Comparison of ENCODE assay signal across 32 mouse cellular contexts in genomic region chr14:110125936-110126710, GRCm38 (mm10).
A peak's percentile ranks its signal among the peaks of the same experiment; 100 is the strongest.
DNase-seq lines count a peak whose midpoint lies in the region; ATAC-seq and TF ChIP-seq lines count a peak whose summit lies in the region.
"Had no signal": no experiment of that assay in that cellular context is flagged by ENCODE, and none has a peak within 500 bp of the region (broad histone marks: within the 10 kb centered on the region; RNA-seq: fewer than 3 reads in every experiment).

No protein-coding gene starts in this region.

- no peak for DNase-seq in intestine, embryonic 14.5 days (ENCODE audit: low spot score)
- no peak for DNase-seq in limb, embryonic 10.5 days (ENCODE audit: low spot score)
- peak; percentile 19 for DNase-seq in midbrain, embryonic 11.5 days (ENCODE audit: low spot score, missing footprints)
- DNase-seq in midbrain, embryonic 14.5 days: no peak
- no peak for DNase-seq in urinary bladder, postnatal 4 days (ENCODE audit: low spot score in 2 of 2)
- no peak for DNase-seq in layer of hippocampus, adult 18-20 months (ENCODE audit: low spot score in 2 of 2)
- DNase-seq: adrenal gland, adult 2 months; adrenal gland, postnatal 36 days; cerebellum, adult 18-20 months; cerebellum, postnatal 10 days; gastrocnemius, postnatal 25 days; heart, adult 11 months; kidney, adult 8-10 months; layer of hippocampus, adult 9-11 months; liver, postnatal 0 days; right cerebral cortex, postnatal 14 days; thymus, adult 2 months; thymus, postnatal 4 days had no signal

- H3K4me3 ChIP-seq in intestine, embryonic 14.5 days (ENCODE audit: low read depth, low read length): no peak overlapping the region
- H3K4me3 ChIP-seq in intestine, postnatal 0 days (ENCODE audit: low read depth, low read length): no peak overlapping the region
- no peak overlapping the region for H3K4me3 ChIP-seq in limb, embryonic 12.5 days (replicated peaks)
- H3K4me3 ChIP-seq in limb, embryonic 10.5 days: no peak overlapping the region
- no peak overlapping the region for H3K4me3 ChIP-seq in midbrain, embryonic 11.5 days (ENCODE audit: low read depth, low read length)
- no peak overlapping the region for H3K4me3 ChIP-seq in midbrain, embryonic 14.5 days (replicated peaks; ENCODE audit: low read depth, low read length)
- H3K4me3 ChIP-seq: embryonic facial prominence, embryonic 13.5 days; forebrain, embryonic 10.5 days; forebrain, embryonic 15.5 days; heart, embryonic 10.5 days; heart, embryonic 15.5 days; liver, embryonic 12.5 days; midbrain, embryonic 10.5 days; myocyte; neural tube, embryonic 12.5 days had no signal

- peak overlapping the region; percentile 1; the same call in 1 of the 2 replicates for H3K4me2 ChIP-seq in intestine, embryonic 14.5 days (ENCODE audit: low read length)
- H3K4me2 ChIP-seq in intestine, postnatal 0 days (replicated peaks; ENCODE audit: low read depth): no peak overlapping the region
- H3K4me2 ChIP-seq in limb, embryonic 12.5 days: peak overlapping the region; percentile 10; the same call in 1 of the 2 replicates
- no peak overlapping the region for H3K4me2 ChIP-seq in midbrain, embryonic 11.5 days
- no peak overlapping the region for H3K4me2 ChIP-seq in midbrain, embryonic 14.5 days (ENCODE audit: low read length)
- H3K4me2 ChIP-seq: embryonic facial prominence, embryonic 13.5 days; forebrain, embryonic 15.5 days; heart, embryonic 15.5 days; liver, embryonic 12.5 days; neural tube, embryonic 12.5 days had no signal

- no peak for TF ChIP-seq CTCF in intestine, postnatal 0 days (IDR thresholded peaks at IDR 0.05; ENCODE audit: low read depth)

- peaks cover 3% of the 10 kb centered on the region; the same call in 1 of the 2 replicates for H3K4me1 ChIP-seq in intestine, embryonic 14.5 days (replicated peaks; ENCODE audit: control insufficient read depth, insufficient read depth, low read length)
- H3K4me1 ChIP-seq in intestine, postnatal 0 days (replicated peaks; ENCODE audit: control insufficient read depth, insufficient read depth, low read length): no peaks in the 10 kb centered on the region
- H3K4me1 ChIP-seq in limb, embryonic 12.5 days (replicated peaks): peaks cover 4% of the 10 kb centered on the region; the same call in 1 of the 2 replicates
- H3K4me1 ChIP-seq in limb, embryonic 10.5 days: no peaks in the 10 kb centered on the region
- no peaks in the 10 kb centered on the region for H3K4me1 ChIP-seq in midbrain, embryonic 11.5 days (ENCODE audit: control insufficient read depth, insufficient read depth, low read length)
- H3K4me1 ChIP-seq in midbrain, embryonic 14.5 days (ENCODE audit: control insufficient read depth, insufficient read depth, low read length): no peaks in the 10 kb centered on the region
- H3K4me1 ChIP-seq: embryonic facial prominence, embryonic 13.5 days; forebrain, embryonic 10.5 days; forebrain, embryonic 15.5 days; heart, embryonic 10.5 days; heart, embryonic 15.5 days; liver, embryonic 12.5 days; midbrain, embryonic 10.5 days; neural tube, embryonic 12.5 days had no signal

- H3K9me3 ChIP-seq in intestine, embryonic 14.5 days (ENCODE audit: control insufficient read depth, low read length): no peaks in the 10 kb centered on the region
- H3K9me3 ChIP-seq in intestine, postnatal 0 days (ENCODE audit: control insufficient read depth): no peaks in the 10 kb centered on the region
- no peaks in the 10 kb centered on the region for H3K9me3 ChIP-seq in limb, embryonic 12.5 days
- no peaks in the 10 kb centered on the region for H3K9me3 ChIP-seq in limb, embryonic 10.5 days (replicated peaks)
- no peaks in the 10 kb centered on the region for H3K9me3 ChIP-seq in midbrain, embryonic 11.5 days (ENCODE audit: control insufficient read depth, low read length)
- H3K9me3 ChIP-seq in midbrain, embryonic 14.5 days (ENCODE audit: control insufficient read depth, low read length): no peaks in the 10 kb centered on the region
- H3K9me3 ChIP-seq: embryonic facial prominence, embryonic 13.5 days; forebrain, embryonic 10.5 days; forebrain, embryonic 15.5 days; heart, embryonic 10.5 days; heart, embryonic 15.5 days; midbrain, embryonic 10.5 days; neural tube, embryonic 12.5 days had no signal

- H3K9ac ChIP-seq in intestine, embryonic 14.5 days (ENCODE audit: low read length): no peak overlapping the region
- no peak overlapping the region for H3K9ac ChIP-seq in intestine, postnatal 0 days (ENCODE audit: low read depth, low read length)
- no peak overlapping the region for H3K9ac ChIP-seq in limb, embryonic 12.5 days (replicated peaks)
- no peak overlapping the region for H3K9ac ChIP-seq in midbrain, embryonic 11.5 days (ENCODE audit: low read length)
- H3K9ac ChIP-seq in midbrain, embryonic 14.5 days (replicated peaks; ENCODE audit: low read length): no peak overlapping the region
- H3K9ac ChIP-seq: embryonic facial prominence, embryonic 13.5 days; forebrain, embryonic 15.5 days; heart, embryonic 15.5 days; liver, embryonic 12.5 days; liver, postnatal 0 days; neural tube, embryonic 12.5 days had no signal

- no peak for ATAC-seq in intestine, embryonic 14.5 days (replicated peaks; ENCODE audit: low FRiP score, low TSS enrichment, low read depth)
- no peak for ATAC-seq in intestine, postnatal 0 days
- ATAC-seq in limb, embryonic 12.5 days (ENCODE audit: insufficient number of reproducible peaks, insufficient read depth, low FRiP score, low TSS enrichment, low read depth): no peak
- no peak for ATAC-seq in midbrain, embryonic 11.5 days (ENCODE audit: low FRiP score)
- ATAC-seq in midbrain, embryonic 14.5 days (ENCODE audit: low FRiP score, low TSS enrichment): no peak
- ATAC-seq: activated CD4-positive, CD25-positive, alpha-beta regulatory T cell, adult 4 months; forebrain, embryonic 15.5 days; hindbrain, embryonic 16.5 days; liver, embryonic 12.5 days; liver, postnatal 0 days had no signal

- 30% methylated on average over 6 of the region's 6 CpGs for WGBS in intestine, embryonic 14.5 days
- 43% methylated on average over 6 of the region's 6 CpGs for WGBS in intestine, postnatal 0 days
- 25% methylated on average over 6 of the region's 6 CpGs for WGBS in limb, embryonic 12.5 days
- 55% methylated on average over 6 of the region's 6 CpGs for WGBS in limb, embryonic 10.5 days
- 77% methylated on average over 6 of the region's 6 CpGs for WGBS in midbrain, embryonic 11.5 days
- 79% methylated on average over 6 of the region's 6 CpGs for WGBS in midbrain, embryonic 14.5 days

- peak overlapping the region; percentile 78 for H3K27ac ChIP-seq in intestine, embryonic 14.5 days (ENCODE audit: low read depth)
- no peak overlapping the region for H3K27ac ChIP-seq in intestine, postnatal 0 days (ENCODE audit: low read depth, low read length)
- H3K27ac ChIP-seq in limb, embryonic 12.5 days: 0 out of 2 replicates have a peak overlapping the region, but pooled peaks have one; percentile 41
- no peak overlapping the region for H3K27ac ChIP-seq in limb, embryonic 10.5 days
- no peak overlapping the region for H3K27ac ChIP-seq in midbrain, embryonic 11.5 days (ENCODE audit: low read depth, low read length)
- no peak overlapping the region for H3K27ac ChIP-seq in midbrain, embryonic 14.5 days (replicated peaks; ENCODE audit: low read depth, low read length)
- H3K27ac ChIP-seq: embryonic facial prominence, embryonic 13.5 days; forebrain, embryonic 10.5 days; forebrain, embryonic 15.5 days; heart, embryonic 10.5 days; heart, embryonic 15.5 days; liver, embryonic 12.5 days; midbrain, embryonic 10.5 days; neural tube, embryonic 12.5 days had no signal

- no peaks in the 10 kb centered on the region for H3K36me3 ChIP-seq in intestine, embryonic 14.5 days (ENCODE audit: control insufficient read depth, insufficient read depth, low read length)
- H3K36me3 ChIP-seq in intestine, postnatal 0 days (ENCODE audit: control insufficient read depth, insufficient read depth): no peaks in the 10 kb centered on the region
- H3K36me3 ChIP-seq in limb, embryonic 12.5 days: no peaks in the 10 kb centered on the region
- H3K36me3 ChIP-seq in limb, embryonic 10.5 days: no peaks in the 10 kb centered on the region
- H3K36me3 ChIP-seq in midbrain, embryonic 11.5 days (ENCODE audit: control insufficient read depth, insufficient read depth, low read length): no peaks in the 10 kb centered on the region
- no peaks in the 10 kb centered on the region for H3K36me3 ChIP-seq in midbrain, embryonic 14.5 days (ENCODE audit: control insufficient read depth, insufficient read depth, low read length)
- H3K36me3 ChIP-seq: embryonic facial prominence, embryonic 13.5 days; forebrain, embryonic 10.5 days; forebrain, embryonic 15.5 days; heart, embryonic 10.5 days; heart, embryonic 15.5 days; liver, embryonic 12.5 days; midbrain, embryonic 10.5 days; neural tube, embryonic 12.5 days had no signal

- H3K27me3 ChIP-seq in intestine, embryonic 14.5 days (replicated peaks; ENCODE audit: control insufficient read depth, insufficient read depth, low read length): no peaks in the 10 kb centered on the region
- no peaks in the 10 kb centered on the region for H3K27me3 ChIP-seq in intestine, postnatal 0 days (replicated peaks; ENCODE audit: control insufficient read depth, insufficient read depth, low read length)
- no peaks in the 10 kb centered on the region for H3K27me3 ChIP-seq in limb, embryonic 12.5 days
- no peaks in the 10 kb centered on the region for H3K27me3 ChIP-seq in limb, embryonic 10.5 days (ENCODE audit: low read depth, poor library complexity, severe bottlenecking)
- no peaks in the 10 kb centered on the region for H3K27me3 ChIP-seq in midbrain, embryonic 11.5 days (ENCODE audit: control insufficient read depth, insufficient read depth, low read length)
- no peaks in the 10 kb centered on the region for H3K27me3 ChIP-seq in midbrain, embryonic 14.5 days (ENCODE audit: control insufficient read depth, insufficient read depth, low read length)
- H3K27me3 ChIP-seq: CH12.LX; embryonic facial prominence, embryonic 13.5 days; forebrain, embryonic 15.5 days; heart, embryonic 15.5 days; liver, embryonic 12.5 days; neural tube, embryonic 12.5 days had no signal

Comparison
In these comparisons a context has a peak if more than half of its experiments do, and no peak if none do; other contexts are left out.
1. H3K27ac ChIP-seq: peak in intestine, embryonic 14.5 days (single experiment) and limb, embryonic 12.5 days (single experiment); none in intestine, postnatal 0 days (single experiment), limb, embryonic 10.5 days (single experiment), midbrain, embryonic 11.5 days (single experiment) and midbrain, embryonic 14.5 days (single experiment).
2. H3K4me2 ChIP-seq: peak in intestine, embryonic 14.5 days (single experiment) and limb, embryonic 12.5 days (single experiment); none in intestine, postnatal 0 days (single experiment), midbrain, embryonic 11.5 days (single experiment) and midbrain, embryonic 14.5 days (single experiment).